Comparison of ENCODE assay signal across 13 mouse cellular contexts in the genomic region with DNA sequence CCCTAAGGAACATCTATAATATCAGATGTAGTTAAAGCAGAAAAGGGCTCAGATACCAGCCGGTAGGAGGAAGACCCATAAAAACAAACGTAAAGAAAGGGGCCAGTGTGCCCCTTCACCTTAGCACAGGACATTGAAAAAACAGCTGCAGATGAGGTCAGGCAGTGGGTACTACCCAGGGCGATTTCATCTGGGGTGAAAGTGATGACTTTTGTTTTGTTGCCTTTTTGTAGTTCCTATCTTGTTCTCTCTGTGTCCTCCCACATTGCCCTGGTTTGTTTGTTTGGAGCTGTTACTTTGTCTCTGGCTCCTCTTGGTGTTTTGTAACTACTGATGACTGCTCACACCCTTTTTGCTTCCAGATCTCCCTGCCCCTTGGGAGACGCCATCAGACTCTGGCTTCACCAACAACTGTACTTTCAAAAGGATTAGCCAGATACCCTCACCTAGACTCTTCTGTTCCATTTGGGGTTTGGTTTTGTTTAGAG.
DNase-seq lines count a peak whose midpoint lies in the region; ATAC-seq and TF ChIP-seq lines count a peak whose summit lies in the region.
"Had no signal": no experiment of that assay in that cellular context is flagged by ENCODE, and none has a peak within 500 bp of the region (broad histone marks: within the 10 kb centered on the region; RNA-seq: fewer than 3 reads in every experiment).

No protein-coding gene starts in this region.

- H3K4me2 ChIP-seq in heart, embryonic 11.5 days: no peak overlapping the region
- no peak overlapping the region for H3K4me2 ChIP-seq in intestine, embryonic 15.5 days (replicated peaks)
- H3K4me2 ChIP-seq: midbrain, embryonic 12.5 days had no signal

- H3K9ac ChIP-seq in heart, embryonic 11.5 days (ENCODE audit: low read depth, low read length): no peak overlapping the region
- H3K9ac ChIP-seq in intestine, embryonic 15.5 days: no peak overlapping the region; the same call in 1 of the 2 replicates
- H3K9ac ChIP-seq: liver, embryonic 14.5 days; midbrain, embryonic 12.5 days had no signal

- no peak for TF ChIP-seq CTCF in small intestine, adult 2 months (IDR thresholded peaks at IDR 0.05; ENCODE audit: extremely low read depth, insufficient read length, insufficient replicate concordance, low read depth, low read length)

- ATAC-seq in heart, embryonic 11.5 days (replicated peaks; ENCODE audit: insufficient number of reproducible peaks, low FRiP score, low TSS enrichment): no peak
- peak; percentile 55 for ATAC-seq in intestine, embryonic 15.5 days

- no peaks in the 10 kb centered on the region for H3K36me3 ChIP-seq in heart, embryonic 11.5 days (ENCODE audit: control insufficient read depth, insufficient read depth, low read length)
- no peaks in the 10 kb centered on the region for H3K36me3 ChIP-seq in intestine, embryonic 15.5 days
- no peaks in the 10 kb centered on the region for H3K36me3 ChIP-seq in small intestine, adult 2 months (ENCODE audit: control insufficient read depth, insufficient read depth, low read length)
- H3K36me3 ChIP-seq: midbrain, embryonic 12.5 days had no signal

- no peaks in the 10 kb centered on the region for H3K9me3 ChIP-seq in heart, embryonic 11.5 days (replicated peaks; ENCODE audit: control insufficient read depth, low read length)
- no peaks in the 10 kb centered on the region for H3K9me3 ChIP-seq in intestine, embryonic 15.5 days
- H3K9me3 ChIP-seq: midbrain, embryonic 12.5 days had no signal

- WGBS in heart, embryonic 11.5 days (ENCODE audit: insufficient replicate concordance): 34% methylated on average over 4 of the region's 4 CpGs
- 29% methylated on average over 4 of the region's 4 CpGs for WGBS in intestine, embryonic 15.5 days
- 36% methylated on average over 4 of the region's 4 CpGs for WGBS in small intestine, adult 2 months

- intact Hi-C loops in heart, postnatal 10 days (cut with DNase I): no loop called here

- 0 out of 2 replicates have a peak overlapping the region, but pooled peaks have one; percentile 4 for H3K27ac ChIP-seq in heart, embryonic 11.5 days (ENCODE audit: low read depth, low read length)
- H3K27ac ChIP-seq in intestine, embryonic 15.5 days: 0 out of 2 replicates have a peak overlapping the region, but pooled peaks have one; percentile 0
- 0 out of 2 replicates have a peak overlapping the region, but pooled peaks have one; percentile 22 for H3K27ac ChIP-seq in small intestine, adult 2 months (ENCODE audit: insufficient read depth, low read depth, low read length)
- H3K27ac ChIP-seq: left cerebral cortex, adult 2 months; liver, embryonic 14.5 days; midbrain, embryonic 12.5 days had no signal

- H3K4me3 ChIP-seq in heart, embryonic 11.5 days (ENCODE audit: low read depth, low read length): no peak overlapping the region
- no peak overlapping the region for H3K4me3 ChIP-seq in intestine, embryonic 15.5 days (replicated peaks)
- no peak overlapping the region for H3K4me3 ChIP-seq in small intestine, adult 2 months (ENCODE audit: low read depth, low read length)
- H3K4me3 ChIP-seq: left cerebral cortex, adult 2 months; midbrain, embryonic 12.5 days had no signal

- DNase-seq in heart, postnatal 10 days: no peak
- DNase-seq in testis, postnatal 14 days (ENCODE audit: low spot score): peak; percentile 75
- DNase-seq in testis, postnatal 10 days (ENCODE audit: low spot score): no peak
- DNase-seq in ovary, postnatal 14 days (ENCODE audit: low spot score): no peak
- no peak for DNase-seq in cerebellum, adult 11 months
- DNase-seq: cerebellum, adult 9-11 months; right cerebral cortex, postnatal 25 days had no signal

- no peaks in the 10 kb centered on the region for H3K27me3 ChIP-seq in heart, embryonic 11.5 days (ENCODE audit: control insufficient read depth, insufficient read depth, low read length)
- H3K27me3 ChIP-seq in intestine, embryonic 15.5 days (replicated peaks): no peaks in the 10 kb centered on the region
- no peaks in the 10 kb centered on the region for H3K27me3 ChIP-seq in small intestine, adult 2 months (ENCODE audit: control insufficient read depth, insufficient read depth, low read length)
- H3K27me3 ChIP-seq: midbrain, embryonic 12.5 days had no signal

- no peak for TF ChIP-seq POLR2A in small intestine, adult 2 months (IDR thresholded peaks at IDR 0.05; ENCODE audit: low read depth, low read length)

- H3K4me1 ChIP-seq in heart, embryonic 11.5 days (ENCODE audit: control insufficient read depth, insufficient read depth, low read length): no peaks in the 10 kb centered on the region
- H3K4me1 ChIP-seq in intestine, embryonic 15.5 days (replicated peaks): no peaks in the 10 kb centered on the region
- H3K4me1 ChIP-seq in small intestine, adult 2 months (ENCODE audit: control insufficient read depth, insufficient read depth, insufficient read length, low read length): peaks cover 8% of the 10 kb centered on the region; the same call in 1 of the 2 replicates
- H3K4me1 ChIP-seq: midbrain, embryonic 12.5 days had no signal
